Mouse (Mus musculus) thymus, adult 2 months (tissue): Measurements from ENCODE around the gene Camkv. TPM values are rescaled to one million over a fixed set of nuclear protein-coding genes. Genes with fewer than 3 reads are reported as not detected.

Source experiments
- DNase-seq: peaks from one replicate; pipeline ENCODE4 v3.0.0; 2021
- H3K27ac ChIP-seq: fragments of 200-500 bp; 2 replicates; pipeline ENCODE4 v1.5.1; 2012; ENCODE audit warnings: low read length, control low read depth; ENCODE audit not compliant: control insufficient read depth, insufficient read depth
- H3K27me3 ChIP-seq: fragments of 200-500 bp; 2 replicates; pipeline ENCODE4 v1.6.1; 2012; ENCODE audit warnings: mild to moderate bottlenecking, low read length, moderate library complexity, mixed read lengths; ENCODE audit not compliant: control insufficient read depth, insufficient read depth
- H3K36me3 ChIP-seq: fragments of 200-500 bp; 2 replicates; pipeline ENCODE4 v1.6.1; 2012; ENCODE audit warnings: mild to moderate bottlenecking, low read length, moderate library complexity; ENCODE audit not compliant: control insufficient read depth, insufficient read depth
- H3K4me1 ChIP-seq: fragments of 200-500 bp; replicated peaks from 2 replicates; pipeline ENCODE4 v1.6.1; 2012; ENCODE audit warnings: low read length; ENCODE audit not compliant: control insufficient read depth, insufficient read depth
- H3K4me3 ChIP-seq: fragments of 200-500 bp; 2 replicates; pipeline ENCODE4 v1.5.1; 2012; ENCODE audit warnings: mild to moderate bottlenecking, low read length, control low read depth, moderate library complexity; ENCODE audit not compliant: control insufficient read depth, insufficient read depth
- CTCF ChIP-seq: fragments of 200-500 bp; IDR thresholded peaks from 2 replicates; pipeline ENCODE4 v1.5.1; 2012; ENCODE audit warnings: mild to moderate bottlenecking, control low read depth, low read length, moderate library complexity, borderline replicate concordance; ENCODE audit not compliant: control insufficient read depth, poor library complexity, insufficient read depth; ENCODE audit errors: extremely low read depth
- POLR2A ChIP-seq: fragments of 200-500 bp; IDR thresholded peaks from 2 replicates; pipeline ENCODE4 v1.6.1; 2012; ENCODE audit warnings: mild to moderate bottlenecking, low read length, control low read depth, moderate library complexity; ENCODE audit not compliant: control insufficient read depth, poor library complexity, insufficient read depth; ENCODE audit errors: extremely low read depth
- WGBS: fragments of 180-500 bp; shearing (Covaris S2); methylation state at CpG from one replicate; pipeline ENCODE4 v1.1.7; 2018; 5-methylcytosine and 5-hydroxymethylcytosine counted together
- polyA plus RNA-seq: library from polyadenylated mRNA; depleted of rRNA; stranded (reverse); fragments of >200 nt; gene quantifications from 2 replicates; pipeline ENCODE4 v1.2.3, GENCODE M21; 2012

Camkv gene
- polyA plus RNA-seq, 1 experiment = 18.7 TPM

DNA sequence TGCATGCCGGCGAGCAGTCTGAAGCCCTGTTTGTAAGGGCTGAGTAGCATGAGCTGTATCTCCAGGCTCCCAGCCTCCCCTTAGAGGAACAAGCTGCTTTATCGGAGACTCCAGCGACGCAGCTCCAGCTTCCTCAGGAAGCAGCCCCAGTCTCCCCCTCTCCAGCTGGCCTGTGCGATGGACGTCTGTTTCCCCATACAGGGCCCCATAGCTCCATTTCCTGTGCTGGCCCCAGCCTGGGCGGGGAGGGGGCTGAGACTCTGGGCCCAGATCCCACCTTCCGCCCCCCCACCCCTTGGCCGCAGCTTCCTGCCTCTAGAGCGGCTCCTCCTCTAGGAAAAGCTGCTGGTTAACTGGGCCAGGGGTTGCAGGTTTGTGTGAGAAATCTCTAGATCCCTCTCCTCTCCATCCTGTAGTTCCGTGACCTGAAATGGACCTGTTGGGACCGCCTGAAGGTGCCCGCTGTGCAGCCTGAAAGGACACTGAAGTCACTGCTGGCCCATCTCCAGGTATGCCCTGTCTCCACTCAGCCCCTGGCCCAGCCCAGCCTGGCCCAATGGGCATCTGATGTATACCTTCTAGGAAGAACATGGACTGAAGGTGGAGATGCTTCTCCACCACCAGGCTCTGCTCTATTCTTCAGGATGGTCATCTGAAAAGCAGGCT is 47.3 kb downstream of the Camkv start, which contains the start of gene Gm20661:
TSS of gene Gm20661 (plus strand) at position 378 of the 666 bp plus-strand sequence.
- H3K4me3 ChIP-seq = no peak within 1 kb of the TSS
- peak; percentile 69 for DNase-seq
- peak within 1 kb of the TSS; percentile 47 for H3K27ac ChIP-seq
- TF ChIP-seq CTCF (0 out of 2 replicates have a peak, but pooled peaks have one; percentile 12), POLR2A (no peak)
- peaks cover 14% of the 10 kb centered on the region for H3K36me3 ChIP-seq
- no peaks in the 10 kb centered on the region for H3K27me3 ChIP-seq
- peaks cover 50% of the 10 kb centered on the region for H3K4me1 ChIP-seq
- 7% methylated on average over 14 of the region's 14 CpGs for whole genome bisulfite sequencing

DNA sequence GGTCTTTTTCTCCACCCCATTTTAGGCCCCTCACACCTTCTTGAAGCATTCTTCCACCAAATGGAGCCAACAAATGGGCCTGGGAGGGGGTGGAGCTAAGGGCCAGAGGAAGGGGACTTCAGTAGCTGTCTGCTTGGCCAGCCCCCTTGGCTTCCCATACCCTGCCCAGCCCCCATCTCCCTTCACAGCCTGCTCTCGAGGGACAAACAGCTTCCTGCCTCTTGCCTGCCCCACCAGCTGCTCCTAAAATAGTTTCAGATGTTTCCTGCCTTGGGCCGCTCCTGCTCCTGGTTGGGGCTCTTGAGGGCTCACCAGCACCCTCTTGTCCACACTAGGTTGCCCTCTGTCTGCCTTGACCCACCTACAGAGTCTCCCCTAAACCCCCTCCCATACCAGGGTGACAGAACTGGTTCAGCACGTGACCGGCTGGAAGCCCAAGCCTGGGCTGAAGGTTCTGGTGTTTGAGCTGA is 48.0 kb downstream of the Camkv start:
- WGBS = 9% methylated on average over 4 of the region's 4 CpGs
- Histone ChIP-seq H3K4me1 (peaks cover 50% of the 10 kb centered on the region), H3K27ac (peak overlapping the region; percentile 47), H3K4me3 (no peak overlapping the region), H3K36me3 (peaks cover 13% of the 10 kb centered on the region), H3K27me3 (no peaks in the 10 kb centered on the region)
- TF ChIP-seq CTCF = no peak
- TF ChIP-seq POLR2A = no peak
- peak; percentile 49 for DNase-seq

DNA sequence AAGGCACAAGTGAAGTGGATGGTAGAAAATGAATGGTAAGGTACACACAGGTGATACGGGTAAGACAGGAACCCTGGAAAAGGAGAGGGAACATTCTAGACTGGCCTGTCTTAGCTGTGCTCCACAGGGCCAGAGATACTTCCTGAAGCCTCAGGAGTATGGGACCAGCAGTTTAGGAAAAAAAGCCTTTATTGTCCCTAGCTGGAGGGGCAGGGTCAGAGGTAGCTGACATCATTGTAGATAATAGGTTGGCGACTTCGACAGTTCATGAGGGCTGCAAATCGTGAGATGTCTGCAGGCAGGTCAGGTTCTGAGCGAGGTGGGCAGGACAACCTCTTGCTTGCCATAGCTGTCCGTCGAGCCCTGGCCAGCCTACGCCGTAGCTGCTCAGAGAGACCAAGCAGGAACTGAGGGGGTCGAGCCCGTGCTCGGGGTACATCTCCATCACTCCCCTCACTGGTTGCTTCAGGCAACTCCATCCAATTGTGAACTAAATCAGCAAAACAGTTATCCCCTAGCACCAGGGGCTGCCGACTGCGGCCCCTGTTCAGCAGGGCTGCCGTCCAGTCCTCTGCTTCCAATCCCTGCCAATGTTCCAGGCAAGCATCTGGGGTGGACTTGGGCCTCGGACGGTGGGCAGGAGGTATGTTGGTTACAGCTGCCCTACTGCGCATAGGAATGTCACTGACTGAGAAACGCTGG is 48.7 kb downstream of the Camkv start:
- H3K27me3 ChIP-seq = no peaks in the 10 kb centered on the region
- H3K4me3 ChIP-seq = no peak overlapping the region
- TF ChIP-seq CTCF (no peak), POLR2A (no peak)
- peaks cover 6% of the 10 kb centered on the region for H3K36me3 ChIP-seq
- peaks cover 50% of the 10 kb centered on the region for H3K4me1 ChIP-seq
- no peak for DNase-seq
- 41% methylated on average over 19 of the region's 19 CpGs for WGBS
- no peak overlapping the region for H3K27ac ChIP-seq

DNA sequence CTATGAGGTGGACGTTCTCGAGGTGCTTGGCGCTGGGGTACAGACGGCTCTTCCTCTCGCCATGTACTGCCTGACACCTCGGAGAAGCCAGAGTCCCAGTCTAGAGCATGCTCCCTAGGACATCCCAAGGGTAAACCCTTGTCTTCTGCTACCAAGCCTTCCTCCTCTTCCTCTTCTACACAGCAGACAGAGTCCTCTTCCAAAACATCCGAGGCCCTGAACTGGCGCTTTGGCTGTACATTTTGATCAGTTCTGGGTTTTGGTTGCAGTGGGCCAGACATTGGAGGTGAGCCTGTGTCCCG is 49.2 kb downstream of the Camkv start:
- Histone ChIP-seq H3K27ac (no peak overlapping the region), H3K36me3 (peaks cover 1% of the 10 kb centered on the region; the same call in 1 of the 2 replicates), H3K4me3 (no peak overlapping the region), H3K4me1 (peaks cover 50% of the 10 kb centered on the region), H3K27me3 (no peaks in the 10 kb centered on the region)
- DNase-seq = no peak
- WGBS = 24% methylated on average over 9 of the region's 9 CpGs
- TF ChIP-seq POLR2A (no peak), CTCF (no peak)

DNA sequence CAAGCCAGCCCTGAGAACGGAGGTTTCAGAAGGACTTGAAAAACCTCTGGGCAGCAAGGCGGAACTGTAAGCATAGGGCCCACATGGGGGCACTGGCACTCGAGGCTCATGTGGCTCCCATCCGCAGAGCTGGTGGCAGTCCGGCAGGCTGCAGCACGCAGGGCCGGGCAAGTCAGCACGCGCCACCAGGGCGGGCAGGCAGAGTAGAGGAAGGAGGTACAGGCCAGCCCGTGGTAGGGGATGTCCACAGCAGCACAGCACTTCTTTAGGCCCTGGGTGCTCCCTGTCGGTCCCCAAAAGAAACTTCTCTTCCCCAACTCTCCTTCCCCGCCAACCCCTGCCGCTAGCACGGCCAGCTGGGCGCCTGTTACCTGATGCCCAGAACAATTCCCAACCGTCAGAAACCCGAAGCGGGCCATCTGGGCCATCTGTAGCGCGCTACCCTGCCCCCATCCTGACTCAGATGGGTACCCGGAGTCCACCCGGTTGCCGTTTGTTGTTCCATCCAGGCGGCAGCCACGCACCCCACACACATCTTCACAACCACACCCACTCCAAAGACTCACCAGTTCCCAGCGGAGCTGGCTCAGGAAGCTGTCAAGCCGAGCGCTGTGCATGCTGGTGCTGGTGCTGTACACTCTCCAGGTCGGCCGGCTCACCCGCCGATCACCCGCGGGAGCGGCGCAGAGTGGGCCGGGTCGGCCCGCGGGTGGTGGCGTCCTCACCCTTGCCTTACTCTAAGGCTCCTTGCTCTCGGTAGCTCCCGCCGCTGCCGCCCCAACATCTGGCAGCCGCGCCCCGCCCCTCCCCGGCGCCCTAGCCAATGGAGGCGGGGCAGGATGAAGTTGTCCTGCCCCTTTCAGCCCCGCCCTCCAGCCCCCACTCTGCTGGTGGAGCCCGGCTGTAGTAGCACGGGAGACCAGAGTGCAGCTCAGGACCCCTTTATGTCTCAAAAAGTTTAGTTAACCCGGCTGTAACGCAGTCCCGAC is 50.0 kb downstream of the Camkv start, which contains the start of gene Inka1:
TSS of gene Inka1 (minus strand) at position 749 of the 989 bp plus-strand sequence.
- Histone ChIP-seq H3K27ac (no peak within 1 kb of the TSS), H3K4me1 (peaks cover 50% of the 10 kb centered on the region), H3K36me3 (no peaks in the 10 kb centered on the region), H3K27me3 (no peaks in the 10 kb centered on the region), H3K4me3 (peak within 1 kb of the TSS; percentile 54)
- DNase-seq = peak; percentile 94
- WGBS = under 1% methylated on average over 58 of the region's 58 CpGs
- TF ChIP-seq CTCF (peak; percentile 51; the same call in 1 of the 2 replicates), POLR2A (peak; percentile 36; the same call in 1 of the 2 replicates)

DNA sequence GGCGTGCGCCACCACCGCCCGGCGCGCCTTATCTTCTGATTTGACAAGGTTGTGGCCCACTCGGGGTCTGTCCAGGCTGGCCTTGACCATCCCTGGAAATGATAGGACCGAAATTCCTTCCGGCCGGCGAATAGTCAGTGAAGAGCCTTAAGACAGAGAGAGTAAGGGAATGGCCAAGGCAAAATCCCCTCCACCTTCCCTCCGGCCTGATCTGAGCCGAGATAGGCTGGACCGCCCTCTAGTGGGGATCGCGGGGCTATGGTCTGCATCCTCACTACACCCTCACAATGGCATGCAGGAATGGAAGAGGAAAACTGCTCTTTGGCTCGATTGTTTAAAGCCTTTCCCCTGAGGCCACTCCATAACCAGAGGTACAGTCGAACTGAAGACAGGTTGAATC is 50.9 kb downstream of the Camkv start:
- peak; percentile 84 for DNase-seq
- TF ChIP-seq POLR2A (no peak), CTCF (peak; percentile 87)
- no peaks in the 10 kb centered on the region for H3K36me3 ChIP-seq
- peak overlapping the region; percentile 54 for H3K4me3 ChIP-seq
- H3K27me3 ChIP-seq = no peaks in the 10 kb centered on the region
- WGBS = 2% methylated on average over 18 of the region's 18 CpGs
- H3K4me1 ChIP-seq = peaks cover 41% of the 10 kb centered on the region
- no peak overlapping the region for H3K27ac ChIP-seq
